Mouse (Mus musculus) kidney, postnatal 14 days (tissue): ENCODE data around the gene Arl4c.
A peak's percentile ranks its signal among the peaks of the same experiment; 100 is the strongest.
"Not testable (repeated sequence)": the region's sequence is repeated elsewhere in the genome, so short reads cannot be mapped to it uniquely, and the experiment has no call there.

ENCODE experiments used
- DNase-seq: peaks from one replicate; pipeline ENCODE4 v3.0.0; 2022; ENCODE audit warnings: mixed read lengths

Arl4c gene

DNA sequence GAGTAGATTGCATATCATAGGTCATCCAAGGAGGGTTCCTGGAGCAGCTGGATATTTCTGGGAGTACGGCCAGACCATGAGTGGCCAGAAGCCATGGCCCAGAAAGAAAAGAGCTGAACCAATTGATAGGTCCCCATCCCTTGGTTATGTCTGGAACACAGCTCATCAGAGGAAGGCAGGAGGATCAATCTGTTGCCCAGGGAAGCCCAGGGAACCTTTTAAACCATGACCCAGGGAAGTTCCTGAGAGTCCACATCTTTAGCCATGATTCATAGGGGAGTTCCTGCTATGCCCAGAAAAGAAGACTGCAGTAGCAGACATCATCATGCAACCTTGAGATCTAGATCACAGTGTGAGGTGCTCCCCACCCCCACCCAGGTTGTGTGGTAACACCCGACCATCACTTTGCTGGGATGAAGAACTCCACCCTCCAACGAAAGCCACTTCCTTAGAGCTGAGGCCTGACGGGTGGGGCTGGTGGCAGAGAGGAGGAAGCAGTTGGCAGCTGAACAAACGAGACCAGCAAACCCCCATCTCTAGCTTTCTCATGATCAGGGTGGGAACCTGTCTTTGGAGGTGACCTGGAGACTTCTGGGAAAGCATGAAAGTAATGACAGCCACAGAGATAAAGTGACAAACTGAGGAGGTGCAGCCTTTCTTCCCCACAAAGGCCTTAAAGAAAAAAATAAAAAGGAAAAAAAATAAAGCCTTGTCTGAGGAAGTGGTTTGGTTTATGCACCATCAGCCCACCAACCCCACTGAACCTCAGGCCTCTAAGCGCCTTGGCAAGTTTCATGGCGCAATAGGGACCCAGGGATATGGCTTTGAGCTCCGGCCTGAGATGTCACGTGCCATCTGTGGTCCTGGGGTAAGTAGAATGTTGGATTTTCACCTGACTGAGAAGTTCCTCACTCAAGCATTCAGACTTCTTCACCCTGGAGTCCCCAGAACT, 47.2 kb downstream of the Arl4c start:
- DNase-seq, result no peak

DNA sequence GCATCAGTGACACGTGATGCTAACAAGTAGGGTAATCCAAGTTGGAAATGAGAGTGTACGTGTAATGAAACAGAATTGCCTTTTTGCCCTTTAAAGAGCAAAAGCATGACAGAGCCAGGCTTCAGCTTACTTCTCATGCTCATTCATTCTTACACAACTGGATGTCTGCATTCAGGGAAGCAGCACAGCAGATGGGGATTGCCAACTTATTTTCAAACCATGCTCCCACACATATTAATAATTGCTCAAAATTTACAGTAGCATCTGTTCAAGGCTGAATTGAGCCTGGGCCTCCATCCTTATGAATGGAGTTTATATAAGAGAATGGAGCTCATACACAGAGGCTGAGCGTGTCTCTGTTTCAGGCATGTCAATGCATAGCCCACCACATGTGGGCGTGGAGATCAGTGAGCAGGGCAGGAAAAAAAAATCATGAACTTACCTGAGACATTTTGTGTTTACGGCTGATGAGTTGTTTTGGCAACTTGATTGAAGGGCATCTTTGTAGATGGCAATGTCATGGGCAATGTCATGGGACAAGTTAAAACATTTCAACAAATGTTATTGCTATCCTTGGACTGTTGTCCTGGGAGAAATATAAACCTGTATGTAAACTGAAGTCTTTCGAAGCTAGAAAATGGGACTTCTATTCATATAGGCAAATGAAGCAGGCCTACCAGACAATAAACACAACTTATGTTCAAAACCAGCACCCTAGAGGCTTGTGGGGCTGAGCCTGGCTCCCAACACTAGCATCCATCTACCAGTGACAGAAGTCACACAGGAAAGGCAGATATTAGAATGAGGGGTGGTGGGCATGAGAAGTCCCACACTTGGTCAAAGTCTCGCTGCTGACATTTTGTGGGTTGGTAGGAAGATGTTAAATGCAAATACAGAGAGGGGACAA, 48.2 kb downstream of the Arl4c start:
- no peak for DNase-seq

DNA sequence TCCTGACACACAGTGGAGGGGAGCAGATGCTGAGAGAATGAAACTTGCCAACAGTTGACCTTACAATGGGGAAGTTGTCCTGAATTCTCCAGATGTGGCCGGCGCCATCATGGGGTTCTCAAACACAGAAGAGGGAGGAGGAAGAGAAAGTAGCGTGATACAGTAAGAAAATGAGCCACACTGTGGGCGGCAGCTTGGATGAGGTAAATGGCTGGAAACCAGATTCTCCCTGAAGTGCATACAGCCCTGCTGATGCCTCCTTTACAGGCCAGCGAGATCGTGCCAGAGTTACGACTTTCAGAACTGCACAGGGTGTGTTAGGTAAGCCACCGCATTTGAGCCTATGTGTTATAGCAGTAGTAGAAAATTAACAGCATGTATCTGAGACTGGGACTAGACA, 49.3 kb downstream of the Arl4c start:
- no peak for DNase-seq

DNA sequence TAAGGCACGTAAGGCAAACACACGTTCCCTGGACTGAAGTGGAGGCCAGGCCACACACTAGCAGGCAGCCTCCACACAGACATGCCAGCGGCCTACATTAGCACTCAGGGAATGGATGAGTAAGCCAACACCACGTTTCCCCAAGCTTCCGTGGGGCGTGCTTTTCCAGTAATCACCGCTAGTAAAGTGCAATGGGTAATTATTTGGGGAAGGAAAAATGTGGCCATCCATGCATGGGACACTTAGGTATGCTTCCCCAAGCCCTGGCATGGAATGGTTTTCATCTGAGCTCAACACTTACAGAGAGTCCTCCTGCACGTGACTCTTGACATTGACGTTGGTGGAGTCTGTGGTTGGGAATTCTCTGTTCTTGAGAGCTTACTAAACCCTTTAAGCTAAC, 50.4 kb downstream of the Arl4c start:
- DNase-seq, result no peak

DNA sequence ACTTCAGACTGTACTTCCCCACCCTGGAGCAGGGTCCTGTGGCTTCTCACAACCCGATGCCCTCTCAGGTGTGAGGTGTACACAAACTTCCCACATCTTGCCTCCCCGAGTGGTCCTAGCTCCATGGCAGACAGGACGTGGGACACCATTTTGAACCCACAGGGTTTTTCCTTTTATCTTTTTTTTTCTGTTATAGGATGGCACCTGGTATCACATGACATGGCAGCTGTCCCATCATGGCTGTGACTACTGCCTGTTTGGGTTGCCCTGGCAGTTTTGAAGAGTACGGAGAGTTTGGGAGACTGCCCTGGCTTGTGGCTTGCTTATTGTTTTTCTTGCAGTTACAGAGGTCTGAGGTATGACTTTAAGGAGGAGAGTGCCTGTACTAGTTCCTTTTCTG, 53.3 kb downstream of the Arl4c start:
- DNase-seq, result no peak

DNA sequence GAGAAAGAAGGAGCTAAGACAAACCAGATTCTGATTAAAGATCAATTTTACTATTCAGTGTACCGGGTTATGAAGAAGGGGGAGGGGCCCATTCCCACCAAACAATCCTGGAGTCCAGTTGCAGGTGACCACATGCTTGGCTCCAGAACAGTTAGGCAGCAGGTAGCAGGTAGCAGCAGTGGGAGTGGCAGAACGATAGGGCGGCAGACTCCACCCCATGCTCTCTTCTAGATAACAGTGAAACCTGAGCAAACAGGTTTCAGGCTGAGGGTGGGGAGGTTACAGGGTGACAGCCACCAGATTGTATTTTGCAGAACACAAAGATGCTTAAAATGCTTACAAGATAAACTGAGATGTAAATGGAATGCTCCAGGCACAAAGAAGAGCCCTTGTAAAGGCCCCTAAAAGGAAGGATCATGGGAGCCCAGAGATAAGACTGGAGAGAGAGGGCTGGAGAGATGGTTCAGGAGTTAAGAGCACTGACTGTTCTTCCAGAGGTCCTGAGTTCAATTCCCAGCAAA, 56.4 kb downstream of the Arl4c start:
- DNase-seq, result no peak

- DNase-seq, result no peak
These were observed 57.6 kb downstream of the Arl4c start for GRCm38 (mm10) chr1:88644417-88644816.

DNA sequence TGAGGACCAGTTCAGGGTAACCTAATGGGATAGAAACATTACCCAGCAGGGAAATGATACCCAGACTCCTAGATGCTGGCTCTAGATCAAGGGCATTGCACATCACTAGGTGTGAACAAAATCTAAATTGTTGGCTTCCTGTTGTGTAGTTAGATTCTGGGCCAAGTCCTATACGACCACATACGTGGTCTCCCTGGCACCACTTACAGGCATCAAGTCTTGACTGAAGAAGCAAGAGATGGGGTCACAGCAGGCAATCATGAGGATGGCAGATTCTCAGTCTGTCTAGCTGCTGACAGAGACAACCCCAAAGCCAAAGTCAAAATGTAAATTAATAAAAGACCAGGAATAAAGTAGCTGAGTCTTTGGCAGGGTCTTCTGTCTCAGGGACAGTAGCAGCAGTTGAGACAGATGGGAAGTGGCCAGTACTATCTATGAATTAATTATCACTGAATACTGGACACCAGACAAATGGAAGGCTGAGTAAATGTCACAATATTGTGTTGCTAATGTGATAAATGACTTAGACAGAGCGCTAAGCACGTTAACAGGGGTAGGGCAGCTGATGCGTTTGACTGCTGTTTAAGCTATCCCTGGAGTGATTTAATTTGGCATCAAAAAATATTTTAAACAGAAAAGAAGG, 58.7 kb downstream of the Arl4c start:
- DNase-seq, result no peak

DNA sequence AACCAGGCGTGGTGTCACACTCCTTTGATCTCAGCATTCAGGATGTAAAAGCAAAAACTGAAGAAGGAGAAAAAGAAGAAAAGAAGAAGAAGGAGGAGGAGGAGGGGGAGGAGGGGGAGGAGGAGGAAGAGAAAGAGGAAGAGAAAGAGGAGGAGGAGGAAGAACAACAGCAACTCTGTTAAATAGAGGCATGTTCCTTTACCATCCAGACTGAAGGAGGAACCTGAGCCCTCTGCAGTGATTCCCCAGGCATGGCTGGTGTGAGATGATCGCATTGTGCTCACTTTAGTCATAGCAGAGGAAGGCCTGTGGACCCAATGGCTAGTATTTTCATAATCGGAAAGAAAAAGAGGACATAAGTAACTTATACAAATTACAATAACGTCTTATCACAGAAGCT, 59.3 kb downstream of the Arl4c start:
- no peak for DNase-seq

- no peak for DNase-seq
These were observed 60.3 kb downstream of the Arl4c start for GRCm38 (mm10) chr1:88641678-88642215.

GRCm38 (mm10) chr1:88641194-88641593, 60.8 kb downstream of the Arl4c start:
- no peak for DNase-seq

GRCm38 (mm10) chr1:88639432-88640281, 62.4 kb downstream of the Arl4c start:
- DNase-seq, result peak; percentile 61

- peak; percentile 53 for DNase-seq
These were observed 63.4 kb downstream of the Arl4c start for GRCm38 (mm10) chr1:88638622-88639021.

DNA sequence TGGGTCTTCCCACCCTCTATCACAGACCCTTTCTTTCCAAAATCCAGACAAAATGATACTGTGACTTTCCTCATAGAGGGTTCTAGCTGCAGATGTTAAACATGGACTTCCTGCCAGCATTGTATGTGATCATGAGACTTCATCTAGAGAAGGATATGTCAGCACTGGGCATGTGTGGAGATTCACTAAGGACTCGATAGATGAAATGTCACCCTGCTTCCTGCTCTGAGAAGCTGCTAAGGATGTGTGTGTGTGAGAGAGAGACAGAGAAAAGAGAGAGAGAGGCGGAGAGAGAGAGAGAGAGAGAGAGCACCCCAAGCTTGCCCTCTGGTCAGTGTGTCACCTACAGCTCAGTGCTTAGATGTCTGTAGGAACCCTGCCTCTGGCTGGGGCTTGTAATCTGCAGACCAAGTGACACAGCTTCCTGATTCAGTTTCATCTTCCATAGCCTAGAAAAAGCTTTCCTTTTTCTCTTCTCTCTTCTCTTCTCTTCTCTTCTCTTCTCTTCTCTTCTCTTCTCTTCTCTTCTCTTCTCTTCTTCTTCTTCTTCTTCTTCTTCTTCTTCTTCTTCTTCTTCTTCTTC, 65.4 kb downstream of the Arl4c start:
- not testable (repeated sequence) for DNase-seq

DNA sequence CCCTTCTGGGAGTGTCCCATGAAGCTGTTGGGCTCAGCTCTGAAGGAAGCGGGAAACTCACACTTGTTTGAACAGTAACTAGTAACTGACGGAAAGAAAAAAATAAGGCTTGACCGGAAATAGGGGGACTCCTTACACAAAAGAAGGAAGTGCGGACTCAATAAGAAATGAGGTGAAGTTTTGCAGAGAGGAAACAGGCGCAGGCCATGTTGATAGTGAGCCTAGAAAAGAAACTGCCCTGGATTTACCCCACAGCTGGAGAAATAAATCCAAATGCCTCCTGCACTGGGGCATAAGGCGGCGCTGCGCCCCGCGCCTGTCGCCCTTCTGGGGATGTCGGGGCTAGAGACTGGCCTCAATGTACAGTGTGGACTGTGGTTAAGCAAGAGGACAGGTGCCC, 66.4 kb downstream of the Arl4c start:
- peak; percentile 24 for DNase-seq

GRCm38 (mm10) chr1:88632851-88633250, 69.2 kb downstream of the Arl4c start:
- no peak for DNase-seq

- no peak for DNase-seq
These were observed 72.0 kb downstream of the Arl4c start for GRCm38 (mm10) chr1:88629966-88630488.

- peak; percentile 54 for DNase-seq
These were observed 76.8 kb downstream of the Arl4c start for GRCm38 (mm10) chr1:88625190-88625589.

GRCm38 (mm10) chr1:88624376-88624775, 77.6 kb downstream of the Arl4c start:
- DNase-seq, result no peak

GRCm38 (mm10) chr1:88623541-88624115, 78.4 kb downstream of the Arl4c start:
- no peak for DNase-seq
